Mouse (Mus musculus): ENCODE results near the gene Esp36. TPM values are rescaled to one million over a fixed set of nuclear protein-coding genes. Genes with fewer than 3 reads are reported as not detected.
"Not testable (repeated sequence)": the region's sequence is repeated elsewhere in the genome, so short reads cannot be mapped to it uniquely, and the experiment has no call there.

Esp36 gene
- not detected in 2 replicates for polyA plus RNA-seq (2015; fragmentation: Nextera tagmentation; extraction: Ambion mirVana)

GRCm38 (mm10) chr17:38420085-38420484 is at the start of gene Esp36:
TSS of gene Esp36 (minus strand) at chr17:38420185.
- H3K4me3 ChIP-seq (ENCODE audit: low read length) = no peak within 1 kb of the TSS
- H3K4me1 ChIP-seq (ENCODE audit: insufficient read depth, low read length) = no peaks in the 10 kb centered on the region
- WGBS = 83% methylated on average over 2 of the region's 2 CpGs
- no peak within 1 kb of the TSS for H3K27ac ChIP-seq (ENCODE audit: low read length)
- H3K9ac ChIP-seq (replicated peaks; ENCODE audit: low read length) = no peak within 1 kb of the TSS
- H3K27me3 ChIP-seq (ENCODE audit: insufficient read depth, low read length) = no peaks in the 10 kb centered on the region
- ATAC-seq (ENCODE audit: low FRiP score, low TSS enrichment) = no peak
- 0 out of 2 replicates have a peak, but pooled peaks cover 2% of the 10 kb centered on the region for H3K9me3 ChIP-seq (ENCODE audit: low read length)
- H3K4me2 ChIP-seq (replicated peaks; ENCODE audit: low read depth, low read length) = no peak within 1 kb of the TSS
- H3K36me3 ChIP-seq (ENCODE audit: insufficient read depth, low read length) = no peaks in the 10 kb centered on the region

GRCm38 (mm10) chr17:38456206-38456605 is 36.2 kb upstream of the Esp36 start:
- not testable (repeated sequence) for H3K4me2 ChIP-seq (replicated peaks; ENCODE audit: low read depth, low read length); ATAC-seq (ENCODE audit: low FRiP score, low TSS enrichment); H3K4me3 ChIP-seq (ENCODE audit: low read length); H3K4me1 ChIP-seq (ENCODE audit: insufficient read depth, low read length); H3K36me3 ChIP-seq (ENCODE audit: insufficient read depth, low read length); H3K9ac ChIP-seq (replicated peaks; ENCODE audit: low read length); H3K27me3 ChIP-seq (ENCODE audit: insufficient read depth, low read length); H3K9me3 ChIP-seq (ENCODE audit: low read length); H3K27ac ChIP-seq (ENCODE audit: low read length)

GRCm38 (mm10) chr17:38450688-38451087 is 30.7 kb upstream of the Esp36 start:
- no peak for ATAC-seq (ENCODE audit: low FRiP score, low TSS enrichment)
- H3K9ac ChIP-seq (replicated peaks; ENCODE audit: low read length) = no peak overlapping the region
- no peak overlapping the region for H3K4me2 ChIP-seq (replicated peaks; ENCODE audit: low read depth, low read length)
- 85% methylated on average over 2 of the region's 2 CpGs for WGBS
- H3K4me1 ChIP-seq (ENCODE audit: insufficient read depth, low read length) = no peaks in the 10 kb centered on the region
- no peak overlapping the region for H3K4me3 ChIP-seq (ENCODE audit: low read length)
- no peaks in the 10 kb centered on the region for H3K36me3 ChIP-seq (ENCODE audit: insufficient read depth, low read length)
- H3K9me3 ChIP-seq (ENCODE audit: low read length) = peaks cover 3% of the 10 kb centered on the region
- H3K27ac ChIP-seq (ENCODE audit: low read length) = no peak overlapping the region
- no peaks in the 10 kb centered on the region for H3K27me3 ChIP-seq (ENCODE audit: insufficient read depth, low read length)

- no peak overlapping the region for H3K4me2 ChIP-seq (replicated peaks; ENCODE audit: low read depth, low read length)
- no peaks in the 10 kb centered on the region for H3K4me1 ChIP-seq (ENCODE audit: insufficient read depth, low read length)
- H3K27me3 ChIP-seq (ENCODE audit: insufficient read depth, low read length) = no peaks in the 10 kb centered on the region
- H3K36me3 ChIP-seq (ENCODE audit: insufficient read depth, low read length) = no peaks in the 10 kb centered on the region
- H3K9ac ChIP-seq (replicated peaks; ENCODE audit: low read length) = no peak overlapping the region
- H3K27ac ChIP-seq (ENCODE audit: low read length) = no peak overlapping the region
- ATAC-seq (ENCODE audit: low FRiP score, low TSS enrichment) = no peak
- 83% methylated on average over 3 of the region's 3 CpGs for WGBS
- H3K9me3 ChIP-seq (ENCODE audit: low read length) = peaks cover 12% of the 10 kb centered on the region; the same call in 1 of the 2 replicates
- no peak overlapping the region for H3K4me3 ChIP-seq (ENCODE audit: low read length)
Measured at GRCm38 (mm10) chr17:38406135-38406534, 13.8 kb downstream of the Esp36 start.

- Histone ChIP-seq H3K4me3 (ENCODE audit: low read length) (no peak overlapping the region), H3K27ac (ENCODE audit: low read length) (no peak overlapping the region), H3K27me3 (ENCODE audit: insufficient read depth, low read length) (no peaks in the 10 kb centered on the region), H3K9ac (replicated peaks; ENCODE audit: low read length) (no peak overlapping the region), H3K36me3 (ENCODE audit: insufficient read depth, low read length) (no peaks in the 10 kb centered on the region), H3K4me1 (ENCODE audit: insufficient read depth, low read length) (no peaks in the 10 kb centered on the region), H3K9me3 (ENCODE audit: low read length) (no peaks in the 10 kb centered on the region), H3K4me2 (replicated peaks; ENCODE audit: low read depth, low read length) (no peak overlapping the region)
- 71% methylated on average over 2 of the region's 2 CpGs for WGBS
- ATAC-seq (ENCODE audit: low FRiP score, low TSS enrichment) = no peak
Measured at GRCm38 (mm10) chr17:38391821-38392220, 28.2 kb downstream of the Esp36 start.

Other genes with a start within 250 kb of the Esp36 start
- not detected in 2 replicates for gene Olfr134, start 248.8 kb downstream of the Esp36 start, polyA plus RNA-seq (2015; fragmentation: Nextera tagmentation; extraction: Ambion mirVana)
- not detected in 2 replicates for gene Olfr135, start 215.8 kb downstream of the Esp36 start, polyA plus RNA-seq (2015; fragmentation: Nextera tagmentation; extraction: Ambion mirVana)
- gene Olfr138, start 159.2 kb downstream of the Esp36 start, polyA plus RNA-seq (2015; fragmentation: Nextera tagmentation; extraction: Ambion mirVana) = not detected in 2 replicates
- not detected in 2 replicates for gene Olfr137, start 112.6 kb downstream of the Esp36 start, polyA plus RNA-seq (2015; fragmentation: Nextera tagmentation; extraction: Ambion mirVana)
- gene Olfr136, start 90.4 kb downstream of the Esp36 start, polyA plus RNA-seq (2015; fragmentation: Nextera tagmentation; extraction: Ambion mirVana) = not detected in 2 replicates
- not detected in 2 replicates for gene Esp34, start 134.0 kb upstream of the Esp36 start, polyA plus RNA-seq (2015; fragmentation: Nextera tagmentation; extraction: Ambion mirVana)
- gene Esp31, start 219.3 kb upstream of the Esp36 start, polyA plus RNA-seq (2015; fragmentation: Nextera tagmentation; extraction: Ambion mirVana) = not detected in 2 replicates